Mouse (Mus musculus) macrophage (primary cell): ENCODE data around the gene Arl4d. TPM values are rescaled to one million over a fixed set of nuclear protein-coding genes. Genes with fewer than 3 reads are reported as not detected.

Experiments used
- H3K27ac ChIP-seq: fragments of 350-480 bp; formaldehyde crosslinking; 2 replicates; pipeline ENCODE4 v1.9.0; 2021
- H3K36me3 ChIP-seq: fragments of 350-480 bp; formaldehyde crosslinking; 2 replicates; pipeline ENCODE4 v1.9.0; 2021; ENCODE audit errors: inconsistent target
- H3K4me3 ChIP-seq: fragments of 350-480 bp; formaldehyde crosslinking; 2 replicates; pipeline ENCODE4 v1.9.0; 2021; ENCODE audit errors: inconsistent target
- H3K79me2 ChIP-seq: fragments of 350-480 bp; formaldehyde crosslinking; 2 replicates; pipeline ENCODE4 v1.9.0; 2021; ENCODE audit errors: inconsistent target
- WGBS: methylation state at CpG from one replicate; pipeline ENCODE4 v1.1.7; 2026; ENCODE audit warnings: inconsistent platforms; ENCODE audit not compliant: missing documents; 5-methylcytosine and 5-hydroxymethylcytosine counted together
- polyA plus RNA-seq: library from polyadenylated mRNA; stranded (reverse); fragments of 250-400 nt; gene quantifications from 3 replicates; pipeline ENCODE4 v1.2.4, GENCODE M21; 2018; ENCODE audit warnings: inconsistent platforms

The Arl4d gene
- polyA plus RNA-seq, 1 experiment from 2014 or later, result 2.8 TPM

GRCm38 (mm10) chr11:101680634-101681325, 15.4 kb downstream of the Arl4d start:
- Histone ChIP-seq H3K79me2 (no peaks in the 10 kb centered on the region), H3K27ac (no peak overlapping the region), H3K36me3 (no peaks in the 10 kb centered on the region), H3K4me3 (no peak overlapping the region)
- WGBS, result 93% methylated on average over 3 of the region's 3 CpGs

- WGBS, result 86% methylated on average over 1 of the region's 1 CpGs
- Histone ChIP-seq H3K79me2 (no peaks in the 10 kb centered on the region), H3K27ac (no peak overlapping the region), H3K4me3 (no peak overlapping the region), H3K36me3 (no peaks in the 10 kb centered on the region)
Measured at GRCm38 (mm10) chr11:101681968-101682367, 16.6 kb downstream of the Arl4d start.

GRCm38 (mm10) chr11:101682410-101682960, 17.1 kb downstream of the Arl4d start:
- Histone ChIP-seq H3K4me3 (no peak overlapping the region), H3K79me2 (no peaks in the 10 kb centered on the region), H3K27ac (no peak overlapping the region), H3K36me3 (no peaks in the 10 kb centered on the region)
- WGBS, result 84% methylated on average over 7 of the region's 7 CpGs

- 86% methylated on average over 13 of the region's 13 CpGs for WGBS
- H3K36me3 ChIP-seq, result no peaks in the 10 kb centered on the region
- no peak overlapping the region for H3K27ac ChIP-seq
- H3K79me2 ChIP-seq, result no peaks in the 10 kb centered on the region
- H3K4me3 ChIP-seq, result no peak overlapping the region
Measured at GRCm38 (mm10) chr11:101687351-101688301, 22.3 kb downstream of the Arl4d start.

- no peak overlapping the region for H3K27ac ChIP-seq
- H3K4me3 ChIP-seq, result no peak overlapping the region
- WGBS, result 85% methylated on average over 10 of the region's 10 CpGs
- no peaks in the 10 kb centered on the region for H3K79me2 ChIP-seq
- H3K36me3 ChIP-seq, result no peaks in the 10 kb centered on the region
Measured at GRCm38 (mm10) chr11:101689701-101690113, 24.4 kb downstream of the Arl4d start.

- Histone ChIP-seq H3K4me3 (no peak overlapping the region), H3K36me3 (no peaks in the 10 kb centered on the region), H3K79me2 (no peaks in the 10 kb centered on the region), H3K27ac (no peak overlapping the region)
- 75% methylated on average over 5 of the region's 5 CpGs for WGBS
Measured at GRCm38 (mm10) chr11:101690326-101690725, 25.0 kb downstream of the Arl4d start.

- WGBS, result 30% methylated on average over 20 of the region's 20 CpGs
- no peak overlapping the region for H3K4me3 ChIP-seq
- H3K79me2 ChIP-seq, result no peaks in the 10 kb centered on the region
- no peaks in the 10 kb centered on the region for H3K36me3 ChIP-seq
- H3K27ac ChIP-seq, result no peak overlapping the region
Measured at GRCm38 (mm10) chr11:101695906-101696661, 30.7 kb downstream of the Arl4d start.

- no peaks in the 10 kb centered on the region for H3K79me2 ChIP-seq
- H3K36me3 ChIP-seq, result no peaks in the 10 kb centered on the region
- H3K27ac ChIP-seq, result no peak overlapping the region
- H3K4me3 ChIP-seq, result no peak overlapping the region
- WGBS, result 86% methylated on average over 9 of the region's 9 CpGs
Measured at GRCm38 (mm10) chr11:101697156-101697861, 32.0 kb downstream of the Arl4d start.

GRCm38 (mm10) chr11:101698114-101698513, 32.8 kb downstream of the Arl4d start:
- Histone ChIP-seq H3K79me2 (no peaks in the 10 kb centered on the region), H3K4me3 (no peak overlapping the region), H3K27ac (no peak overlapping the region), H3K36me3 (no peaks in the 10 kb centered on the region)

GRCm38 (mm10) chr11:101699556-101699955, 34.2 kb downstream of the Arl4d start:
- H3K4me3 ChIP-seq, result no peak overlapping the region
- 100% methylated on average over 1 of the region's 1 CpGs for WGBS
- no peaks in the 10 kb centered on the region for H3K79me2 ChIP-seq
- no peak overlapping the region for H3K27ac ChIP-seq
- H3K36me3 ChIP-seq, result no peaks in the 10 kb centered on the region

GRCm38 (mm10) chr11:101699991-101700390, 34.6 kb downstream of the Arl4d start:
- no peak overlapping the region for H3K4me3 ChIP-seq
- H3K36me3 ChIP-seq, result no peaks in the 10 kb centered on the region
- WGBS, result 81% methylated on average over 7 of the region's 7 CpGs
- H3K79me2 ChIP-seq, result no peaks in the 10 kb centered on the region
- no peak overlapping the region for H3K27ac ChIP-seq

GRCm38 (mm10) chr11:101700446-101700845, 35.1 kb downstream of the Arl4d start:
- H3K79me2 ChIP-seq, result no peaks in the 10 kb centered on the region
- no peak overlapping the region for H3K27ac ChIP-seq
- H3K4me3 ChIP-seq, result no peak overlapping the region
- WGBS, result 24% methylated on average over 12 of the region's 12 CpGs
- no peaks in the 10 kb centered on the region for H3K36me3 ChIP-seq

- WGBS, result 87% methylated on average over 5 of the region's 5 CpGs
- Histone ChIP-seq H3K36me3 (no peaks in the 10 kb centered on the region), H3K4me3 (no peak overlapping the region), H3K27ac (no peak overlapping the region), H3K79me2 (no peaks in the 10 kb centered on the region)
Measured at GRCm38 (mm10) chr11:101704081-101704480, 38.7 kb downstream of the Arl4d start.
